Mouse (Mus musculus): Measurements from ENCODE around the gene Gm13691.
"Not testable (repeated sequence)": the region's sequence is repeated elsewhere in the genome, so short reads cannot be mapped to it uniquely, and the experiment has no call there.

Gm13691 gene

DNA sequence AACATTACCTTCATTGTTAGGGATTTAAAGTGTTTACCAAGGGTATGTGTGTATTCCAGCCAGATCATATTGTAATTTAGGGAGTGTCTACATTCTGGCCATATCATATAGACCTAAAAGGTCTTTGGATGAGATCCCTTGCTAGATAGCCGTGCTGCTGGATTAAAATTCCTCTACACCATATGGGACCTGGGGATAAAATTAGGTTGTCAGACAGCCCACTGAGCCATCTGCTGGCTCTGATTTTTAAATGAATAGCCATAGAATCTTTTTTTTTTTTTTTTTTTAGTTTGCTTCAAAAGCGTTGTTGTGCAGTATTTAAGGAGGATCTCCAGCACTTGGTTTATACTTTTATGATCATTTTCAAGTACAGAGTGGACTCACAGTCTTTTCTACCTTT lies 42.2 kb downstream of the Gm13691 start:
- DNase-seq (ENCODE audit: inconsistent ontology term) = no peak

DNA sequence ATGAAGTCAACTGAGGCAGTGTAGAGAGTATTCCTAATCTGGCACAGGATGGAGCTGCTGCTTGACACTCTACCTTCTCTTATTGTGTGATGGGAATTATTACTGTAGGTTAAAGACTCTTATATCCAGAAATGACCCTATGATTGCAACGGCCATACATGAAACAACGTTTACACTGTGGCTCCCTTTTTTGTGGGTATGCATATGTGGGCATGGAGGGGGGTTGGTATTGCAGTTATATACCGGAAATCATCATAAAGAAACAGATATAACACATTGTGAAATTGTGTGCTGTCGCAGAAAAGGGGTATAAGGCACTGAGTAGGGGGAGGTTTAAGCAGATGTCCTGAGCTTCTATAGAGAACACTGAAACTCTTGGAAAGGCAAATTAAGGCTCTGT lies 45.6 kb downstream of the Gm13691 start:
- no peak for DNase-seq (ENCODE audit: inconsistent ontology term)

DNA sequence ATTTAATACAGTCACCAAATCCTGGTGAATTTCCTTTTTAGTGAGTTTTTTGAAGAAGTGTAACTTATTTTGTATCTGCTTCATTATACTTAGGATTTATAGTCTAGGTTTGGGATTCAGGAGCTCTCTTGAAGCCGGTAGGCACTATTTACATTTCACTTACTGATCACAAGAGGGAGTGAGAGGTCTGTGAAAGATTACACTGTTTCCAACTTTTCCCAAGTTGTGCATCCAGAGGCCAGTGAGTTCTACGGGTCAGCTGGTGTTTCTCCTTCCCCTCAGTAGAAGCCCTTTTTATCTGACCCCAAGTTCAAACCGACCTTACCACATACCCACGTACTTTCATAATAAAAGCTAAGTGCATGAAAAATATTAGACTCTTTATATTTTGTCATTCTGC lies 47.0 kb downstream of the Gm13691 start:
- no peak for DNase-seq (ENCODE audit: inconsistent ontology term)

DNA sequence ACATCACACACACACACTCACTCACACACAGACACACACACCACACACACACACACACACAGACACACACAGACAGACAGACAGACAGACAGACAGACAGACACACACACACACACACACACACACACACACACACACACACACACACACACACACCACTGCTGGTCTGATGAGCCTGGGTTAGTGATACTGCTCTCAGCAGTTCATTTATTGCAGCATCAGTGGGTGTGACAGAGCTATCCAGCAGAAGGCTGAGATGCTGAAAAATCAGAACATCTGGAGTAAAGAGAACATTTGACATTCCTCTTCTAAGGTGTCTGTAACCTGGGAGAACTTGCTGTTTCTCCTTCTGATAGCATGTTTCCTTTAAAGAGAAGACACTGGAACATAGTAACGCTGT lies 47.6 kb downstream of the Gm13691 start:
- not testable (repeated sequence) for DNase-seq (ENCODE audit: inconsistent ontology term)

DNA sequence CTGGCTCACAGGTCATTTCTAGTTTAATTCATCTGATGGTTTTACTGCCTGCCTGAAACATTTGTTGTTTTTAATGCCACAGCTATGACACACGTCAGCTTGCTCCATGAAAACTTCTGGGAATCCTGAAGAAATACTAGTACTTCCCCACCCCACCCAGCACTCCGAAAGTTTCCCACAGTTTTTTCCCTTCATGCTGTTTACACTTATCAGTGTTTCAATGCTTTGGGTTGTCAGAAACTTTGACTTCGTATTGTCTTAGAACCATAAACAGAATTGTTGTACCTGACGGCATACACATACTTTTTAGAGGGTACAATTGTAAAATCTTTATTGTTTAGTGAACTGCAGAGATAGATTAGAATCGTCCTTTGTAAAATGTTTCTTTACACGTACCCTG lies 48.9 kb downstream of the Gm13691 start:
- no peak for DNase-seq (ENCODE audit: inconsistent ontology term)
